Mouse (Mus musculus): ENCODE measurements around the gene Rab9. TPM values are rescaled to one million over a fixed set of nuclear protein-coding genes. Genes with fewer than 3 reads are reported as not detected.

Gene Rab9
- total RNA-seq, 1 experiment from 2014 or later, result 38.1 TPM

DNA sequence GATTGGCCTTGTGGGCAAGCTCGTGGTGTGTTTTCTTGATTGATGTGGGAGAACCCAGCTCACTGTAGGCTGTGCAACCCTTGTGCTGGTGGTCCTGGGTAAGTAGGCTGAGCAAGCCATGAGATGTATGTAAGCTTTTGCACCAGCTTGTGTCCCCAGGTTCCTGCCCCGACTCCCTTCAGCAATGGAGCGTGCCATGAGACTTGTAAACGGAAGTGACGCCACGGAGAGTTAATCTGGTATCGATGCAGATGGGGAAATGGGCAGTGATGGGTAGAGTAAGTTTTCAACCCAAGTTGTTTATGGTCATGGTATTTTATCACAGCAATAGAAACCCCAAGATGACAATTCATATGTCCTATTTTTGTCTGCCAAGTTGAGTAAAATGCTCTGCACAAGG is 11.3 kb downstream of the Rab9 start:
- ATAC-seq (ENCODE audit: extremely low read depth, insufficient number of reproducible peaks, low FRiP score, poor library complexity, severe bottlenecking), result peak; percentile 91

DNA sequence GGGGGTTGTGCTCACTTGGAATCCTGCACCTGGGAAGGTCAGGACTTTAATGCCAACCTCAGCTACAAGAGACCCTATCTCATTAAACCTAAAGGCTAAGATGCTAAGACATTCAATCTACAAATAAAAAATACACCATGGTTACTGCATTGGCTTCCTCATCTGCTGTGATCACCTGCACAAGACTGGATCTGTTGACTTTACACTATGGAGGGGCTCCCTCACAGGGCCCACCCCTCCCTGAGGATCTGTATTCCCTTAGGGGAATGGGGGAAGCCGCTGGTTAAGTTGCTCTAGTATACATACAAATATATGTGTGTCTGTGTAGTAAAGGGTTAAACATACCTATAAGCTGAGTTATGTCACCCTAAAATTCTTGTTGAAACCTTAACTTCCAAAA is 24.1 kb downstream of the Rab9 start:
- no peak for ATAC-seq (ENCODE audit: extremely low read depth, insufficient number of reproducible peaks, low FRiP score, poor library complexity, severe bottlenecking)

GRCm38 (mm10) chrX:166454331-166454730 is 25.3 kb downstream of the Rab9 start:
- no peak for ATAC-seq (ENCODE audit: extremely low read depth, insufficient number of reproducible peaks, low FRiP score, poor library complexity, severe bottlenecking)

GRCm38 (mm10) chrX:166453532-166453931 is 26.1 kb downstream of the Rab9 start:
- ATAC-seq (ENCODE audit: extremely low read depth, insufficient number of reproducible peaks, low FRiP score, poor library complexity, severe bottlenecking), result no peak

GRCm38 (mm10) chrX:166444552-166444951 is 35.1 kb downstream of the Rab9 start:
- no peak for ATAC-seq (ENCODE audit: extremely low read depth, insufficient number of reproducible peaks, low FRiP score, poor library complexity, severe bottlenecking)

DNA sequence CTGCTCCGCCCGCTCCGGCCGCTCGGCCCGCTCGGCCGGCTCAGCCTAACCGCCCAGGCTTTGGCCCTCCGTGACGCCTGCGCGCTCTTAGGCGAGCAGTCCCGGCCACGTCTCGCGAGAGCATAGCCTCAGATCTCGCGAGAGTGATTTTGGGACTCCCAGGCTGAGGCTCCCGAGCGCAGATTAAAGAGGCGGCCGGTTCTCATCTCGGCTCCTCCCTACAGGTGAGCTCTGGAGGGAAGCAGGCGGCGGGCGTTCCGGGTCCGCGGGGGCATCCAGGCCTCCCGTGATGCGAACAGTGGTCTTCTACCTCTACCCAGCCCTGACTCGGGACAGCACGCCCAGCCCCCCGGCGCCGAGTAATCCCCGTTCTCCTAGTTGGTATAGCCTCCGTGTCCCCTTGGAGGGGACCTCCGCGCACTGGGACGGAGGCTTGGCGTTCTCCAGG is 39.0 kb downstream of the Rab9 start, which contains the start of gene Ofd1:
Gene Ofd1 (minus strand): TSS at position 89 of the 448 bp plus-strand sequence.
- peak; percentile 99 for ATAC-seq (ENCODE audit: extremely low read depth, insufficient number of reproducible peaks, low FRiP score, poor library complexity, severe bottlenecking)

DNA sequence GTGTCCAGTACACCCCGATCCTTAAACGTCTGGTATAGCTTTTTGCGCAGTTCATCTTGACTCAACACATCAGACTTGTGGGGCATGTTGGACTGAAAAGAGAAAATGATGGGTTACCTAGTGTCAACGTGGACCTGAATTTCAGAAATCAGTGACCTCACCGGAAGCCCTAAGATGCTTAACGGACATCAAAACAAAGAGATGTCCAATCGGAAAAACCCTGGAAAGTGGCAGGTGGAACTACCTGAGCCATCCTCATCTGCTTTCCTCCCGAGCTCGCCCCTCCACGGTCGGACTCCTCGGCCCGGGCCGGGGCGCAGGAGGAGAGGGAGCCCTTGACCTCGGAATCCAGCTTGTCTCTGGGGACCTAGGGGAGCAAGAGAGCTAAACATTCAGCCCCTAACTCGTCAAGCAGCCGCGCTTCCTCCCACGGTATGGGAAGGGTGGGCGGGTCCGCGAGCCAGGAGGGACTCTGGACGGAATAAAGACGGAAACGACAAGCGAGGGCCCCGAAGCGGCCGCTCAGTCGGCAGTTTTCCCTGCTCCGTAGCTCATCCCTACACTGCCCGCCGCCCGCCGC is 39.5 kb downstream of the Rab9 start, which contains the start of gene Trappc2:
Gene Trappc2 (plus strand): TSS at position 539 of the 580 bp plus-strand sequence.
- ATAC-seq (ENCODE audit: extremely low read depth, insufficient number of reproducible peaks, low FRiP score, poor library complexity, severe bottlenecking), result peak; percentile 6; the same call in 1 of the 2 replicates

GRCm38 (mm10) chrX:166434812-166435211 is 44.9 kb downstream of the Rab9 start:
- no peak for ATAC-seq (ENCODE audit: extremely low read depth, insufficient number of reproducible peaks, low FRiP score, poor library complexity, severe bottlenecking)

- ATAC-seq (ENCODE audit: extremely low read depth, insufficient number of reproducible peaks, low FRiP score, poor library complexity, severe bottlenecking), result peak; percentile 67; the same call in 1 of the 2 replicates
These were observed 63.5 kb downstream of the Rab9 start for GRCm38 (mm10) chrX:166416196-166416595.

GRCm38 (mm10) chrX:166407865-166408264 is 71.8 kb downstream of the Rab9 start:
- ATAC-seq (ENCODE audit: extremely low read depth, insufficient number of reproducible peaks, low FRiP score, poor library complexity, severe bottlenecking), result no peak

Other genes starting within 250 kb of the Rab9 start
- 0.47 and 1.5 TPM in 2 replicates for gene Gpm6b, start 241.0 kb downstream of the Rab9 start, total RNA-seq (2017)
- 12.5 and 16.3 TPM in 2 replicates for gene Trappc2, start 39.3 kb downstream of the Rab9 start, total RNA-seq (2017)
- gene Ofd1, start 39.2 kb downstream of the Rab9 start, total RNA-seq (2017), result 15.6 and 18.4 TPM in 2 replicates
- 8.3 and 10.2 TPM in 2 replicates for gene Tceanc, start 38.7 kb upstream of the Rab9 start, total RNA-seq (2017)
- 0.49 and 0.70 TPM in 2 replicates for gene Egfl6, start 105.9 kb upstream of the Rab9 start, total RNA-seq (2017)

Measured in neutrophil, adult 5-6 weeks (primary cell).